Mouse (Mus musculus) lung, postnatal 10 days (tissue): ENCODE measurements at regions not wholly inside any gene's neighbourhood (a gene's known extent, or its start where the extent isn't known, plus 50 kb on each side); places are given as distances from the start of the nearest gene placed in this dataset.

Source experiments
- DNase-seq: peaks from one replicate; pipeline ENCODE4 v3.0.0; 2021

- no peak for DNase-seq
These were observed 466.1 kb downstream of the Cd83 start for GRCm38 (mm10) chr13:44250474-44251201.

- DNase-seq, result no peak
These were observed 466.9 kb downstream of the Cd83 start for GRCm38 (mm10) chr13:44251503-44251902.

DNA sequence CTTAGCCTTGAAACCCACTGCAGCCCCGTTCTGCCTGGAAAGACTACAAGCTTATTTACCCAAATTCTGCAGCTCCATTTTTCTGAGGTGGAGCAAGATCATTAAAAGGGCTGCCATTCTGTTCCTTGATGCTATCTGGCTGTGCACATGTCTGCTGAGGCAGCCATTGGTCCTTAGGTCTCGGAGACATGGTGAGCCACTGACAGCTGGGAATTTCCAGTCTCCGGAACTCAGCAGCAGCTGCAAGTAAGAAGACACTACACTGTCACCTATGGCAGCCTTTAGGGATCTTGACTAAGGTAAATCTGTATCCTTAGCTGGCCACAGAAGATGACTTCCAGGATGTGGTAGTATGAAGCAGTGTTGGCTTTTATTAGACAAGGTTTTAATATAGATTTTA lies 467.9 kb downstream of the Cd83 start:
- no peak for DNase-seq

DNA sequence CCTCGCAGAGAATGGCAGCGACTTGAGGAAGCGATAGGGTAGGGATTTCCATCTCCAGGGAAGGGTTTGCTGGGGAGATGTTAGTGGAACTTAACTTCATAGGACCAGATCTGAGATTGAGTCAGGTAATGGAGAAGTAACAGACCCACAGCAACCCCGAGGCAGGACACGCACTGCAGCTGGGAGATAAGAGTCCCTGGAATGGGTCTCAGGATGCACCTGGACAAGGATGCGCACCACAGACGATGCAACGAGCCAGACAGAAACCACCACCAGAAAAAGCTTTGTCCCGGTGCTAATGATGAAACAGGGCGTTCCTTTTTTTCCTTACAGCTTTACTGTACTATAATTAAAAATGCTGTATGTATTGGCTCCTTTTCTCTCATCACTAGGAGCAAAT lies 470.9 kb upstream of the Jarid2 start:
- DNase-seq, result no peak

- DNase-seq, result no peak
These were observed 469.2 kb upstream of the Jarid2 start for GRCm38 (mm10) chr13:44260039-44260438.

GRCm38 (mm10) chr13:44260637-44261333 lies 468.5 kb upstream of the Jarid2 start:
- DNase-seq, result no peak

GRCm38 (mm10) chr13:44272746-44273524 lies 456.3 kb upstream of the Jarid2 start:
- DNase-seq, result no peak

DNA sequence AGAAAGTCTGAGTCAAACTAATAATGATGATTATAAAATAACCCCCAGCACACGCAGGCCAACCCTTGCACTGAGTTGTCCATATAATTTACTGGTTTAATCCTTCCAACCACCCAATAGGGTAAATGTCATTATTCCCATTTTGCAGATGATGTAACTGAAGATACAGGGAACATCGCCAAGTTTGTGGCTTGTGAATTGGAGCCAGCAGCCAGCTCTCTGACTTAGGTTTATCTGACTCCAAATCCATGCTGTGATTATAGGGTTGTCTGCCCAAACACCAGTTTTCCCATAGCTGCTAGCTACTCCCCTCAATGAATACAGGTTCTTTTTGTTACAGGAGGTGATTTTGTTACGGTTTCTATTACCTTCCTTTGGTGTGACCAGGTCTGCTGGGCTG lies 451.3 kb upstream of the Jarid2 start:
- DNase-seq, result no peak

DNA sequence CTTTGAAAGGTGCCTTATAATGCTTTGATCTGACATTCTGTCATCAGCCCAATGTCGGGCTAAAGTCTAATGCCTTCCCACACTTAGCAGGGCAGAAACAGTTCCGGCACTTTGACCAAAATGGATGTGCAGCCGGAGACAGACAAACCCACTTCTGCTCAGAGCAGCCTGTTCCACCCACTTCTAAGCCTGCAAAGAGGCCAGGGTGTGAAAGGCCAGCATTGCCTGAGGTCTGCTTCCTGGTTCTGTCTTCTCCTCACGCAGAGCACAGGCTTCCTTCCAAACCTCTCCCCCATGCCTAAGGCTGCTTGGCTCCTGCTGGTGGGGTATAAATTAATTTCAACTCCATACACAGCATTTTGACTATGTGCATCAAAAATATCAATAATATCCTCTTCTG lies 450.2 kb upstream of the Jarid2 start:
- DNase-seq, result no peak

DNA sequence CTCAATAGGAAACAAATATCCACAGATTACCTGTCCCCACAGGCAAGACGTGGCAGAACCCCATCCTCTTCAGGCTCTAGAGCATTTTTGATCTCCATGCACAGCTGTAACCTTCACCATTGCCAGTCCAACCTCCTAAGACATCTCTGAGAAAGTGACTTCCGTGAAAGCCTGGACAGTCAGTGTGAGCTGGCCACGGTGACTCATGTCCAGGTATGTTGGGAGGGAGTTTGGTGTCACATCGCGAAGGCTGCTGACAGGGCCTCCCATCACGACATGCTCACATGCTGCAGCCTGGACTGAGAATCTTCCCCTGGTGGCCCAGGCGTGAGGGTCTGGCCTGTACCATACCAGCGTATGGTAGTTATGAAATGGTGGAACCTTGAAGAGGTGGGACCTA lies 449.0 kb upstream of the Jarid2 start:
- DNase-seq, result no peak

- no peak for DNase-seq
These were observed 447.5 kb upstream of the Jarid2 start for GRCm38 (mm10) chr13:44281796-44282195.

DNA sequence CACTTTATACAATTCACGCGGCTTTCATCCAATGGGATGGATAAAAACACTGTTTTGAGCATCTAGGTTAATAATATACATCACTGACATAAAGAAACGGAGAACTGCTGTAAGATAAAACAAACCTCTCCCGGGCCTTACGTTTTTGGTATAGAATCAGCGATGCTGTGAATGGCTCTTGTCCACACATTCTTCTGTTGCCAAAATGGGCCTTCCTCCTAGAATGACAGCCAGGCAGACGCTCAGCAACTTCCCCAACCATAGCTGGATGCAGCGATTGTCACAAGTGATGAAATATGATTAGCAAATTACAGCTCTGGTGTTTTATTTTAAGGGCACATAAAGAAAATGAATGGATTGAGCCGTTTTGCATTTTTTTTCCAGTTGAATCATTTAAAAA lies 447.0 kb upstream of the Jarid2 start:
- no peak for DNase-seq

DNA sequence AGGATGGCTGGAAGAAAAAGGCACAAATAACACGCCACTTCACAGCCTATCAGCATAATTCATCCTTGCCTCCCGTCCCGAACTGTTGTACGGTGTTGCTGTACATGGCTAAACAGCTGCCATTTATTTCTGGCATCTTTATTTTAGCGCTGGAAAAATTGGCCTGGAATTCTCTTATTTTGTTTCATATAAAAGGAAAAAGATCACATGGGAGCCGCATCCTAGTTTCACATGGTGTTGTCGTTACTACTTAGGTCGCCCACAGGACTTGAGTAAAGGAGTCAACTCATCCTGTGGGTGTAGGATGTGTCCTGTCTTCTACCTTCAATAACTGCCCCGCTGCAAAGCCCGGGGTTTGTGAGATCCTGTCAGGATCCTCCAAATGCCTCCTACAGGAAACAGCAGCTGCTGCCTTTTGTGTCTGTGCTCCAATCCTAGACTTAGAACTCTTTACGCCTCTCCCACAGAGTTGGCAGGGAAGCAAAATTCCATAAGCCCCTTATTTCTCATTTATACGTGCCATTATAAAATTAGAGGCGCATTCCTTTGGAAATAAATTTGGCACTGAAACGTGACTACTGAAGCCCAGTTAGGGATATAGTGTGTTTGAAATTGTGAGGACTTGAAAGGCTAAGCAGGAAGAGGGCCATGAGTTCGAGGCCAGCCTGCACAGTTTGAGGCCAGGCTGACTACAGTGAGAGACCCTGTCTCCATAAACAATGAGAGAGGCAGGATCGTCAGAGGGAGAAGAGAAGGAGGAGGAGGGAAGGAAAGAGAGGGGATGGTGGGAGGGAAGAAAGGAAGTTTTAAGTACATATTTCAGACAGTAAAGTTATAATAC lies 446.3 kb upstream of the Jarid2 start:
- peak; percentile 27 for DNase-seq

DNA sequence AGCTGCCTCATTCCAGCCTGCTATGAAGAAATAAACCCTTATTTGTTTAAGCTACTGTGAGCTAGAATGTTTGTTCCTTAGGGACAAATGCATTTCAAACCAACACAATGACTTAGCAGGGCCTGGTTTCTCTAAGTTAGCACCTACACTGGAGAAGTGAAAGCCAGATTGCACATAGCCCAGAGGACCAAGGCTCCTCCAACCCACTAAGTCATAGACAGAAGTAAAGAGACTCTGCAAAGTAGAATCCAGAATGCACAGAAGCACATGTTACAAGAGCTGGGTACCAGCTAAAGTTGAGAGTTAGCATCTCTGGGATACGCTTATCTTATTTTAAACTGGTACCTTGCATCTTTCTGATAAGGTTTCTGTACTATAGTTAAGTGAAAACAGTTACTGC lies 443.4 kb upstream of the Jarid2 start:
- DNase-seq, result no peak

GRCm38 (mm10) chr13:44290199-44290598 lies 439.1 kb upstream of the Jarid2 start:
- DNase-seq, result no peak

DNA sequence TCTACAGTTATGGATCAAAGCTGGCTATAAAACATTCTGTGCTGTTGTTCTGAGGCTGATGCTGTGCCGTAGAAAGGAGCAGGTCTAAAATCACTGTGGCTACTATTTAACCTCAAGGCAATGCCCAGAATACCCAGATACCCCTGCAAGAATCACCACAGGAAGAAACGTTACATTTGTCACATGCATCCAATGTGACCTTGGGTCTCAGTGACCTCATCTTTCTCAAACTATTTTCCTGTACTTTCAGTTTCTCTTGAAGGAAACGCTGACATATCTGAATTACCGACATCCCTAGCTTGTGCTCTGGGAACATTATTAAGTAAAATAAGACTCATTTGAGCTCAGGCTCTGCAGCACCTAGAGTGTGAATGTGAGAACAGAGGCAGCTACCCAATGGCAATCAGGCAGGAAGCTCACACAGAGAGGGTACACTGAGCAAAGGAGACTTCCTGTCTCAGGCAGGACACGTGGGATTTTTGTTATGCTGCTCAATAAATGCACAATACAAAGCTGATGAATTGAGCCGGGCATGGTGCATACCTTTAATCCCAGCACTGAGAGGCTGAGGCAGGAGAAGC lies 436.7 kb upstream of the Jarid2 start:
- DNase-seq, result no peak

DNA sequence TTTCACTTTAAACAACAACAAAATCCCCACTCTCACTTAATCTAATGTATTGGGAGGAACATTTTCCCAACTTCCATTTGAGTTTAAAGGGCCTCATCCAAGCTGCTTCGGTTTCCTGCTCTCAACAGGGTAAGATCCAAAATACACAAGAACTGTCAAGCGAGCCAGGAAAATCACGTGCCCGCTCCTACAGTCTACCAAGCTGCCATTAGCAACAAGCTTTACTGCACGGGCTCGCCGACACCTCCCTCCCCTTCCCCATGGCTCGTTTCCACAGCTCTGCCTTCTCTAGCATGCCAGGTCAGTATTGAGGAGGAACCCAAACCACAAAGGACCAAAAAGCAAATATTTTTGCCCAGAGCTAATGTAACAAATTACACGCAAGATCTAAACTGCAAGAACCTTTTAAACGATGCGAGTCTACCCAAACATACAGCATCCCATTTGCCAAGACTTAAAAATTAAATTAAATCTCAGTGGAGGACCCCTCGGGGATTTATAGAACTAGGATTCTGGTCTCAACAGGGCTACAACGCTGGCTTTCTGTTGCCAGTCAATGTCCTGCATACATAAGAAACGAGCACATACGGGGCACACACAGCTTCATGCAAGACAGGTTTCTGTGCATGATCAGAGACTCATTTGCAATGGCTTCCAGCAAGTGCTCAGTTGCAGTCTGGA lies 435.4 kb upstream of the Jarid2 start:
- peak; percentile 84 for DNase-seq

GRCm38 (mm10) chr13:44295621-44296020 lies 433.7 kb upstream of the Jarid2 start:
- no peak for DNase-seq

DNA sequence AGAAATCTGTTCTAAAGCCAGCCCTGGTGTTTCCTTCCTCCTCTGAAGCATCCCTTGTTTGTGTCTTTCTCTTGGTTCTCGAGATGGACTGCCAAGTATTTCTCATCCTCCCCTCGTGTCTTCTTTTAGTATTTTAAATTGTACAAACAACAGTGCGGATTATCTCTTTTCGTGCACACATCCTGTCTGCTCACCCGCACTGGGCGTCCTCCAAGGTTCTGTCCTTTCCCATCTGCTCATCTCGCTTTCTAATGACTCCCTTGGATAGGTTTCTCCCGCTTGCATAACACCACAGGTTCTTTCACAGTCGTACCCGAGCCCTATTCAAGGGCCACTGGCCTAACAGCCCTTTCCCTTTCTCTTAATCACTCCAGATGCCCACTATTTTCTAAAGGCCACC lies 428.7 kb upstream of the Jarid2 start:
- DNase-seq, result no peak

GRCm38 (mm10) chr13:44301215-44301614 lies 428.1 kb upstream of the Jarid2 start:
- DNase-seq, result no peak

DNA sequence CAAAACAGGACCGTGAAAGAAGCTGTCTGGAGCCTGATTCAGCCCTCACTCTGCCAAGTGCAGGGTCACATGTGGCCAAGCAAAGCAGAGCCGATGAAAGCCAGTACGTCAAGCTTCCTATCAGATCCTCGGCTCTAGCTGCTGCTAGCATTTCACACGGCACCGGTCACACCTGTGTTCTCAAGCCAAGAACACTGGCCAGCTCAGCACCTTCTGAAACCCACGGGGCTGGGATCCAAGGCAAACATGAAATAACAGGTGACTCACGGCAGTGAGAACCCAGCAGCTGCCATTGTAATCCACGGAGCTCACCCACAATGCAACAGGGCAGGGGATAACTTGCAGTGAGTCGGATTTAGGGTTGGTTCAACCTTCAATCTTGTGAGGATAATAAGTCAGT lies 427.3 kb upstream of the Jarid2 start:
- DNase-seq, result peak; percentile 54
